Mouse (Mus musculus): Measurements from ENCODE around the gene Ube2g2.

DNA sequence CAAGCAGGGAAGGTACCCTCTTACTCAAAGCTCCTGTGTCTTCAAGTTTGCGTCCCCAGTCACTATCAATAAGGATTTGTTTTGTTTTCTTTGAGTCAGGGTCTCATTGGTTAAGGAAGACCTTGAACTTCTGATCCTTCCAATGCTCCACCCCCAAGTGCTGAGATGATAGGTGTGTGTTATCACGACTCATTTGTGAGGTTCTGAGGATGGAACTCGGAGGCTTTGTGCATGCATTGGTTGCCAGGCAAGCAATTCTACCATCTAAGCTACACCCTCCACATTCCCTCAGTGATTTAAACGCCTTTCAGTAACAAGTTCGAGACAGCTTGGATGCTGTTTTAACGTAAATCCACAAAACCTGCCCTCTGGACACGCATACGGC lies 41.1 kb upstream of the Ube2g2 start:
- TF ChIP-seq CTCF (conservative IDR thresholded peaks at IDR 0.05 in 1 of 2, IDR thresholded peaks at IDR 0.05 in 1 of 2; ENCODE audit: low read depth in 2 of 2, low read length in 2 of 2) (no peak), ELF1 (IDR thresholded peaks at IDR 0.05; ENCODE audit: low read depth, low read length) (no peak), JUN (IDR thresholded peaks at IDR 0.05; ENCODE audit: insufficient read depth, low read depth, low read length) (no peak), TCF12 (IDR thresholded peaks at IDR 0.05; ENCODE audit: low read depth, low read length) (no peak), EP300 (IDR thresholded peaks at IDR 0.05; ENCODE audit: low read length) (no peak)

All from CH12.LX (cell line).